Mouse (Mus musculus) heart, adult 2 months (tissue): ENCODE results near the gene Casc3.

Experiments used
- EP300 ChIP-seq: fragments of 200-500 bp; IDR thresholded peaks from 2 replicates; pipeline ENCODE4 v1.6.1; 2011; ENCODE audit warnings: low read depth, low read length, control low read depth; ENCODE audit not compliant: insufficient read depth
- POLR2A ChIP-seq: fragments of 200-500 bp; IDR thresholded peaks from 2 replicates; pipeline ENCODE4 v1.6.1; 2011; ENCODE audit warnings: mild to moderate bottlenecking, low read depth, low read length, control low read depth; ENCODE audit not compliant: insufficient read depth

DNA sequence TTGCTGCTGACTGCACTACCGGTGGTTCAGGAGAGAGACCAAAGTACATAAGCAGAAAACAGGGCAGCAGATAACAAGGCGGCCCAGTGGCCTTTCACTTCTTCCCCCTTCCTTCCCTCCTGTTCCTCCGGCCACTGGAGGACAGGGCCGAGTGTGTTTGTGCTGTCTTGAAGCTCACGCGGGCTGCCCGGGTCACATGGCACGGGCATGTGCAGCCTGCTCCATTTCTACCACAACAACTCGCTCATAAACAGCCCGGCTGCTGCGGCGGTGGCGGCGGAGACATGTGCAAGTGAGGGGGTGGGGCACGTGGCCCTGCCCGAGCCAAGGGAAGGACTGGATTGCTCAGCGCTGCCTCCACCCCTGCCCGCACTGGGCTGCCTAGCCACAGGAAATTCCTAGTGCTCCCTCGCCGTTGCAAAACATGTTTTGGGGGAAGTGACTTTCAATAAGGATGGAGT is 21.4 kb upstream of the Casc3 start:
- peak; percentile 93 for TF ChIP-seq POLR2A
- TF ChIP-seq EP300 = peak; percentile 99
